Mouse (Mus musculus) lung, postnatal 0 days (tissue): ENCODE results near the gene Rap2c. TPM values are rescaled to one million over a fixed set of nuclear protein-coding genes. Genes with fewer than 3 reads are reported as not detected.

ENCODE experiments used
- ATAC-seq: fragments of 200-750 bp; cut with Nextera tagmentation; 2 replicates; pipeline ENCODE4 v1.8.0; 2017; ENCODE audit warnings: moderate library complexity
- DNase-seq: peaks from one replicate; pipeline ENCODE4 v3.0.0-alpha.2; 2016; ENCODE audit warnings: low spot score
- H3K27ac ChIP-seq: fragments of 300-500 bp; sonication (generic); 2 replicates; pipeline ENCODE4 v1.5.1; 2014; ENCODE audit warnings: antibody characterized with exemption, mild to moderate bottlenecking, low read length, mixed read lengths
- H3K27me3 ChIP-seq: fragments of 300-500 bp; sonication (generic); replicated peaks from 2 replicates; pipeline ENCODE4 v1.6.1; 2014; ENCODE audit warnings: low read length, mixed read lengths; ENCODE audit not compliant: insufficient read depth
- H3K36me3 ChIP-seq: fragments of 300-500 bp; sonication (generic); 2 replicates; pipeline ENCODE4 v1.6.1; 2014; ENCODE audit warnings: low read length, mixed read lengths; ENCODE audit not compliant: insufficient read depth
- H3K4me1 ChIP-seq: fragments of 300-500 bp; sonication (generic); 2 replicates; pipeline ENCODE4 v1.6.1; 2014; ENCODE audit warnings: antibody characterized with exemption, low read depth, low read length, mixed read lengths; ENCODE audit not compliant: insufficient read depth
- H3K4me2 ChIP-seq: fragments of 300-500 bp; sonication (generic); replicated peaks from 2 replicates; pipeline ENCODE4 v1.6.1; 2014; ENCODE audit warnings: low read depth, mild to moderate bottlenecking, low read length, moderate library complexity, mixed read lengths
- H3K4me3 ChIP-seq: fragments of 300-500 bp; sonication (generic); 2 replicates; pipeline ENCODE4 v1.5.1; 2014; ENCODE audit warnings: low read depth, low read length
- H3K9ac ChIP-seq: fragments of 300-500 bp; sonication (generic); replicated peaks from 2 replicates; pipeline ENCODE4 v1.6.1; 2014; ENCODE audit warnings: low read depth, mild to moderate bottlenecking
- H3K9me3 ChIP-seq: fragments of 300-500 bp; sonication (generic); 2 replicates; pipeline ENCODE4 v1.6.1; 2016; ENCODE audit warnings: low read length, mixed read lengths
- CTCF ChIP-seq: IDR thresholded peaks from 2 replicates; pipeline ENCODE4 v1.5.1; 2016; ENCODE audit warnings: antibody characterized with exemption, mild to moderate bottlenecking
- EP300 ChIP-seq: IDR thresholded peaks from 2 replicates; pipeline ENCODE4 v1.6.1; 2016; ENCODE audit warnings: antibody characterized with exemption, mild to moderate bottlenecking, control low read depth
- WGBS: fragments of 180-500 bp; shearing (Covaris S2); extraction: QIAGEN DNeasy Blood & Tissue Kit; methylation state at CpG from one replicate; pipeline ENCODE4 v1.1.7; 2014; 5-methylcytosine and 5-hydroxymethylcytosine counted together
- polyA plus RNA-seq: library from polyadenylated mRNA; unstranded; fragments of >200 nt; fragmentation: Nextera tagmentation; extraction: Ambion mirVana; gene quantifications from 2 replicates; pipeline ENCODE4 v1.2.1, GENCODE M21; 2015

Gene Rap2c
- 14.0 and 15.3 TPM in 2 replicates for polyA plus RNA-seq

GRCm38 (mm10) chrX:51017851-51018785 lies at the start of gene Rap2c:
Gene Rap2c, minus strand, starts transcription at chrX:51018018.
- no peaks in the 10 kb centered on the region for H3K36me3 ChIP-seq
- ATAC-seq: peak; percentile 83
- no peak for TF ChIP-seq CTCF
- TF ChIP-seq EP300: no peak
- H3K4me1 ChIP-seq: no peaks in the 10 kb centered on the region; the same call in 1 of the 2 replicates
- no peaks in the 10 kb centered on the region for H3K9me3 ChIP-seq
- H3K27ac ChIP-seq: peak within 1 kb of the TSS; percentile 96
- H3K27me3 ChIP-seq: no peaks in the 10 kb centered on the region
- peak; percentile 88 for DNase-seq
- H3K4me3 ChIP-seq: peak within 1 kb of the TSS; percentile 59
- peak within 1 kb of the TSS; percentile 54 for H3K4me2 ChIP-seq
- 25% methylated on average over 18 of the region's 92 CpGs for WGBS
- H3K9ac ChIP-seq: peak within 1 kb of the TSS; percentile 75

GRCm38 (mm10) chrX:51066539-51067286 lies 48.9 kb upstream of the Rap2c start:
- DNase-seq: peak; percentile 75
- H3K9me3 ChIP-seq: no peaks in the 10 kb centered on the region
- no peak overlapping the region for H3K9ac ChIP-seq
- H3K27me3 ChIP-seq: no peaks in the 10 kb centered on the region
- ATAC-seq: peak; percentile 93
- H3K4me1 ChIP-seq: no peaks in the 10 kb centered on the region
- H3K36me3 ChIP-seq: no peaks in the 10 kb centered on the region
- no peak overlapping the region for H3K27ac ChIP-seq
- no peak overlapping the region for H3K4me2 ChIP-seq
- no peak overlapping the region for H3K4me3 ChIP-seq
- TF ChIP-seq CTCF (no peak), EP300 (peak; percentile 56; the same call in 1 of the 2 replicates)
- 61% methylated on average over 11 of the region's 11 CpGs for WGBS

DNA sequence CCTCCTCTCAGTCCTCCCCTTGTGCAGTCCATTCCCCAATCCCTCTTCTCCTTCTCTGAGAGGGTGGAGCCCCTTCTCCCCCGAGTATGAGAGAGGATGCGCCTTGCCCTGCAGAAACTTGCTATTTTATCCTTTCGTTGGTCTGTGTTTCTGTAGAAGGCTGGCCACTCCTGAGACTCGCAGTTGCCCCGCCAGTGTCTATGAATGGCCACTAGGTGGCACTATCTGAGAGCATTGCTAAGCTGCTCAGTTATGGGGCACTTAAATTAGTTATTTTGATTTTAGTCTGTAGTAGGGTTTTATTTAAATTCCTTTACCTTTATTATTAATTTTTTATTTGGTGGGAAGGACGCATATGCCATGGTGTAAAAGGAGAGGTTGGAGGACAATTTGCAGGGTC lies 48.0 kb upstream of the Rap2c start:
- H3K9ac ChIP-seq: no peak overlapping the region
- no peaks in the 10 kb centered on the region for H3K36me3 ChIP-seq
- no peaks in the 10 kb centered on the region for H3K9me3 ChIP-seq
- no peak overlapping the region for H3K4me3 ChIP-seq
- no peaks in the 10 kb centered on the region for H3K27me3 ChIP-seq
- ATAC-seq (peak; percentile 35), DNase-seq (peak; percentile 77)
- WGBS: 17% methylated on average over 6 of the region's 6 CpGs
- TF ChIP-seq CTCF (peak; percentile 82), EP300 (no peak)
- H3K4me2 ChIP-seq: no peak overlapping the region
- no peak overlapping the region for H3K27ac ChIP-seq
- H3K4me1 ChIP-seq: no peaks in the 10 kb centered on the region

DNA sequence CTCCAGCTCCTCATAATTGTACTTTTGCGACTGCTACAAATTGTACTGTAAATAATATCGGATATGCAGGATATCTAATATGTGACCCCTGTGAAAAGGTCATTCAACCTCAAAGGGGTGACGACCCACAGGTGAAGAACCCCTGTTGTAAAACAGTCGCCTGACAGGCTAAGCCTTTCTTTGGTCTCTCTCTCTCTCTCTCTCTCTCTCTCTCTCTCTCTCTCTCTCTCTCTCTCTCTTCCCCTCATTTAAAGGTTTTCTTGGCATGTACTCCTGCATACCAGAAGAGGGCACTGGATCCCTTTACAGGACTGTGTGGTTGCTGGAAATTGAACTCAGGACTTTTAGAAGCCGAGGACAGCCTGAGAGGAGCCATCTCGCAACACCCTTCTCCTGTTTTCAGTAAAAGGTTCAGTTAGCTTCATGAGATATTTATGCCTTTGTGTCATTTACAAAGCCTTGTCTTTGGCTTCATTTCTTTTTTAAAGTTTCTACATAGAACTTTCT lies 47.4 kb upstream of the Rap2c start:
- WGBS: 47% methylated on average over 6 of the region's 6 CpGs
- H3K4me2 ChIP-seq: no peak overlapping the region

GRCm38 (mm10) chrX:51060220-51060619 lies 42.4 kb upstream of the Rap2c start:
- Histone ChIP-seq H3K9ac (no peak overlapping the region), H3K4me1 (no peaks in the 10 kb centered on the region), H3K4me3 (no peak overlapping the region), H3K4me2 (no peak overlapping the region), H3K27ac (no peak overlapping the region), H3K36me3 (no peaks in the 10 kb centered on the region), H3K9me3 (no peaks in the 10 kb centered on the region), H3K27me3 (no peaks in the 10 kb centered on the region)
- WGBS: 57% methylated on average over 4 of the region's 4 CpGs
- no peak for ATAC-seq
- no peak for DNase-seq
- no peak for TF ChIP-seq EP300
- no peak for TF ChIP-seq CTCF

More for the DNA sequence above, 47.4 kb upstream of the Rap2c start:
- DNase-seq (peak; percentile 11), ATAC-seq (no peak)
- Histone ChIP-seq H3K4me1 (no peaks in the 10 kb centered on the region), H3K9ac (no peak overlapping the region), H3K9me3 (no peaks in the 10 kb centered on the region), H3K4me3 (no peak overlapping the region), H3K27me3 (no peaks in the 10 kb centered on the region), H3K27ac (no peak overlapping the region), H3K36me3 (no peaks in the 10 kb centered on the region)
- TF ChIP-seq CTCF (peak; percentile 36), EP300 (no peak)

DNA sequence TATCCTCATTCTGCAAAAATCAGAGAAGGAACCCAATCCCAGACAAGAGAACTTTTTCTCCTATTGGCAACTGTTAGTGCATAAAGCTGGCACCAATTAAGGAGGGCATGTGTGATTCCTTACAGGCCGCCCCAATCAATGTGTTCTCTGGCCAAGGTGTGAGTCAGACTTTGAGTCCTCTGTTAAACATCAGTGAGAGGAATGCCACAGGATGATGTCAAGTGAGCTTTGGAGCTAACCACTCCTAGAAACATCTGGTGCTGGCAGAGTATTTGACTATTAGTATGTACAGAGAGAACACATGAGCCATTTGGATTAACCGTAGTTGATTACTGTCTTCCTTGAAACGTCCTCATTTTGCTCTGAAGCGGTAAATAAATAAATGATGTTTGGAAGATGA lies 40.9 kb upstream of the Rap2c start:
- H3K4me1 ChIP-seq: no peaks in the 10 kb centered on the region
- no peak for TF ChIP-seq CTCF
- no peak for TF ChIP-seq EP300
- H3K9ac ChIP-seq: no peak overlapping the region
- WGBS: 66% methylated on average over 4 of the region's 4 CpGs
- no peak overlapping the region for H3K27ac ChIP-seq
- H3K9me3 ChIP-seq: no peaks in the 10 kb centered on the region
- DNase-seq: no peak
- no peak for ATAC-seq
- H3K27me3 ChIP-seq: no peaks in the 10 kb centered on the region
- H3K4me2 ChIP-seq: no peak overlapping the region
- no peak overlapping the region for H3K4me3 ChIP-seq
- no peaks in the 10 kb centered on the region for H3K36me3 ChIP-seq
